Mouse (Mus musculus): ENCODE measurements around the gene Tex2.

DNA sequence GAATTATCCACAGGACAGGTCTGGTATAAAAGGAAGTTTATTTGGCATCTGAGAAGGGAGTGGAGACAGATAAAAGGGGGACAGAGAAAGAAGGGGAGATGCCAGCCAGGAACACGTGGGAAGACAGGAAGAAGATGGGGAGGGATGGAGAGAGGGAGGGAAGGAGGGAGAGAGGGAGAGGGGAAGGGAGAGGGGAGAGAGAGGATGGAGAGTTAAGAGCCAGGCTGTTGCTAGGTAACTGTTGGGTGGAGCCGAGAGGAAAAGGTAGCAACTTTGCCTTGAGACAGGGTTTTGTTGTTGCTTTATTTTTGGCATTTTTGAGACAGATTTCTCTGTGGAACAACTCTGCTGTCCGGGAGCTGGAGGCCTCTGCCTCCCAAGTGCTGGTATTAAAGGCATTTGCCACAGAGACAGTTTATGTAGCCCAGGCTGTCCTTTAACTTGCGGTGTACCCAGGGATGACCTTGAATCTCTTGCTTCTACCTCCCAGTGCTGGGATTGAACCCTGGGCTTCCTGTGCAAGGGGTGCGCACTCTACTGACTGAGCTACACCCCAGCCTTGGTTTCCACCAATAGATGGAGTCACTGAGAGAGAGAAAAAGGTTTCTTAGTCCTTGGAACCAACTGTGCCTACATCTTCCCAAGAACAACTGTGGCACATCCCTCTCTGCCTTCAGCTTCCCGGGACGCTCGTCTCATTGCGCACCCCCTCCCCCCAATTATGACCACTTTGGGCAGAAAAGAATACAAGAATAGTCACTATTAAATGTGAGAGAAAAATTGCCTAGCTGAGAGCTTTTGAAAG, 25.5 kb upstream of the Tex2 start:
- TF ChIP-seq CTCF (IDR thresholded peaks at IDR 0.05; ENCODE audit: borderline replicate concordance, insufficient read depth, low read length) = no peak
- TF ChIP-seq POLR2A (IDR thresholded peaks at IDR 0.05; ENCODE audit: low read depth, low read length) = no peak

All from embryonic fibroblast, embryonic 13.5 days (primary cell).